Mouse (Mus musculus) kidney, adult 2 months (tissue): ENCODE measurements around the gene Htra2. TPM values are rescaled to one million over a fixed set of nuclear protein-coding genes. Genes with fewer than 3 reads are reported as not detected.

Source experiments
- DNase-seq: peaks from one replicate; pipeline ENCODE4 v3.0.0; 2021
- H3K27ac ChIP-seq: fragments of 200-500 bp; 2 replicates; pipeline ENCODE4 v1.5.1; 2012; ENCODE audit warnings: low read depth, low read length, control low read depth, inconsistent platforms; ENCODE audit not compliant: insufficient read depth
- H3K27me3 ChIP-seq: fragments of 200-500 bp; replicated peaks from 2 replicates; pipeline ENCODE4 v1.6.1; 2012; ENCODE audit warnings: mild to moderate bottlenecking, moderate library complexity, low read length, inconsistent platforms; ENCODE audit not compliant: control insufficient read depth, insufficient read depth
- H3K36me3 ChIP-seq: fragments of 200-500 bp; 2 replicates; pipeline ENCODE4 v1.6.1; 2012; ENCODE audit warnings: mild to moderate bottlenecking, moderate library complexity, low read length, inconsistent platforms; ENCODE audit not compliant: control insufficient read depth, insufficient read depth
- H3K4me1 ChIP-seq: fragments of 200-500 bp; 2 replicates; pipeline ENCODE4 v1.6.1; 2011; ENCODE audit warnings: low read length; ENCODE audit not compliant: control insufficient read depth, insufficient read depth
- H3K4me3 ChIP-seq: fragments of 200-500 bp; 2 replicates; pipeline ENCODE4 v1.5.1; 2011; ENCODE audit warnings: mild to moderate bottlenecking, low read depth, low read length, control low read depth; ENCODE audit not compliant: insufficient read depth
- CTCF ChIP-seq: fragments of 200-500 bp; conservative IDR thresholded peaks from 2 replicates; pipeline ENCODE4 v1.5.1; 2011; ENCODE audit warnings: low read depth, mild to moderate bottlenecking, control low read depth, low read length, moderate library complexity, mixed read lengths; ENCODE audit not compliant: insufficient read depth, insufficient read length
- POLR2A ChIP-seq: fragments of 200-500 bp; IDR thresholded peaks from one replicate; pipeline ENCODE4 v1.6.1; 2011; ENCODE audit warnings: low read depth, low read length, control low read depth
- WGBS: fragments of 180-500 bp; shearing (Covaris S2); methylation state at CpG from one replicate; pipeline ENCODE4 v1.1.7; 2018; 5-methylcytosine and 5-hydroxymethylcytosine counted together
- polyA plus RNA-seq: library from polyadenylated mRNA; depleted of rRNA; stranded (reverse); fragments of >200 nt; gene quantifications from 2 replicates; pipeline ENCODE4 v1.2.3, GENCODE M21; 2012; rRNA removed

Gene Htra2
- polyA plus RNA-seq, 1 experiment = 40.2 TPM

DNA sequence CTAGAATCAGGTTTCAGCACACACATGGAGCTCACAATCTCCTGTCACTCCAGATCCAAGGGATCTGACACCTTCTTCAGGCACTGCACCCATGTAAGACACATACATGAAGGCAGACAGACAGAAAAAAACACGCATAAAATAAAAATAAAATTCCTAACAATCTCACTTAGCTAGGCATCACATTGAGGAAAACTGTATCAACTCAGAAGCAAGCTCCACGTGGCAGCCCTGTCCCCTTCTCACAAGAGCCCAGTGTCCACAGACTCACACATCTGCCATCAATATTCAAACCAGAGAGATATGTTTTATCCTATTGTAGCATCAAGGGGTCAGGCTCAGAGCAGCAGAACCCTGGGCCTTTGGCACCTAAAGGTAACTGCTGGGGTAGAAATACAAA lies 50.8 kb downstream of the Htra2 start:
- no peak for TF ChIP-seq CTCF
- no peak for TF ChIP-seq POLR2A
- no peak overlapping the region for H3K27ac ChIP-seq
- 79% methylated on average over 2 of the region's 2 CpGs for WGBS
- no peaks in the 10 kb centered on the region for H3K36me3 ChIP-seq
- H3K4me3 ChIP-seq = no peak overlapping the region
- no peak for DNase-seq
- H3K4me1 ChIP-seq = no peaks in the 10 kb centered on the region
- no peaks in the 10 kb centered on the region for H3K27me3 ChIP-seq

DNA sequence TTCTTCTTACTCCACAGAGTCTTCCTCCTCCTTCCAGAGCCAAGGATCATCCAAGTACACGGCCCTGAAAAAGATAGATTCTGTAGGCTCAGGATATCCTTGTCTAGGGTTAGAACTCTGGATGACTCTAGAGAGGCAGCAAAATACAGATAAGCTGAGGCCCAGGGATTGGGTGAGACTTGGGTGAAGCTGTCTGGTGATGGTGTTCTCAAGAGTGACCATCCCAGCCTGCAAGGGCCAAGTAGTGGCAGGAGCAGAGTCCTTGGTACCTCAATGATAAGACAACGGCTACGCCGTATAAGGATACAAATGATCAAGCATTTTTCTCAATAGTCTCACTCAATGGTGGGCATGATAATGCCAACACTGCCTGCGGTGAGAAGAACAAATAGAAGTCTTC lies 51.2 kb downstream of the Htra2 start:
- no peak for DNase-seq
- H3K36me3 ChIP-seq = no peaks in the 10 kb centered on the region
- H3K4me3 ChIP-seq = no peak overlapping the region
- no peaks in the 10 kb centered on the region for H3K4me1 ChIP-seq
- WGBS = 94% methylated on average over 5 of the region's 5 CpGs
- TF ChIP-seq CTCF = no peak
- TF ChIP-seq POLR2A = no peak
- H3K27ac ChIP-seq = no peak overlapping the region
- no peaks in the 10 kb centered on the region for H3K27me3 ChIP-seq

DNA sequence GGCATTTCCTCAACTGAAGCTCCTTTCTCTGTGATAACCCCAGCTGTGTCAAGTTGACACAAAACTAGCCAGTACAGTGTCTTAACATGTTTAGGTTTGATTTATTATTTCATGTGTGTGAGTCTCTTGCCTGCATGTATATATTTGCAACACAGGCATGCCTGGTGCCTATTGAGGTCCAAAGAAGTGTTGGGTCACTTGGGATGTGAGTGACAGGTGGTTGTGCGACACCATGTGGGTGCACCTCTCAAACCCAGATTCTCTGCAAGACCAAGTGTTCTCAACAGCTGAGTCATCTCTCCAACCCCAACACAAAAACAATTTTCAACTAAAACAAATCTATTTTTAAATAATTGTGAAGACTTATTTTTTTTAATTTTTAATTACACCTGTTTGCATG lies 52.0 kb downstream of the Htra2 start:
- no peak for DNase-seq
- no peaks in the 10 kb centered on the region for H3K4me1 ChIP-seq
- no peaks in the 10 kb centered on the region for H3K27me3 ChIP-seq
- TF ChIP-seq POLR2A = no peak
- no peak for TF ChIP-seq CTCF
- no peak overlapping the region for H3K27ac ChIP-seq
- no peaks in the 10 kb centered on the region for H3K36me3 ChIP-seq
- WGBS = 95% methylated on average over 1 of the region's 1 CpGs
- H3K4me3 ChIP-seq = no peak overlapping the region

Other genes starting within 250 kb of the Htra2 start
- 0.12 and 0.28 TPM in 2 replicates for gene Sema4f, start 115.5 kb downstream of the Htra2 start, polyA plus RNA-seq
- 0.16 and 0.22 TPM in 2 replicates for gene M1ap, start 108.4 kb downstream of the Htra2 start, polyA plus RNA-seq
- gene Dok1, start 21.8 kb downstream of the Htra2 start, polyA plus RNA-seq = 4.3 and 4.5 TPM in 2 replicates
- 3.1 and 3.6 TPM in 2 replicates for gene Loxl3, start 21.1 kb downstream of the Htra2 start, polyA plus RNA-seq
- gene Aup1, start 752 bp downstream of the Htra2 start, polyA plus RNA-seq = 442 and 596 TPM in 2 replicates
- gene Dqx1, start 2.6 kb upstream of the Htra2 start, polyA plus RNA-seq = 8.8 and 11.0 TPM in 2 replicates
- gene Tlx2, start 15.0 kb upstream of the Htra2 start, polyA plus RNA-seq = 0.34 and 0.36 TPM in 2 replicates
- 18.6 and 20.5 TPM in 2 replicates for gene Pcgf1, start 22.6 kb upstream of the Htra2 start, polyA plus RNA-seq
- 1.4 and 2.5 TPM in 2 replicates for gene Lbx2, start 31.1 kb upstream of the Htra2 start, polyA plus RNA-seq
- gene Ccdc142, start 46.3 kb upstream of the Htra2 start, polyA plus RNA-seq = 3.0 and 5.9 TPM in 2 replicates
- 4.3 and 4.4 TPM in 2 replicates for gene Gm42688, start 46.3 kb upstream of the Htra2 start, polyA plus RNA-seq
- 91.1 and 91.7 TPM in 2 replicates for gene Mrpl53, start 53.8 kb upstream of the Htra2 start, polyA plus RNA-seq
- gene Mogs, start 60.2 kb upstream of the Htra2 start, polyA plus RNA-seq = 35.5 and 42.3 TPM in 2 replicates
- 203 and 259 TPM in 2 replicates for gene Wbp1, start 66.3 kb upstream of the Htra2 start, polyA plus RNA-seq
- 19.0 and 29.8 TPM in 2 replicates for gene Ino80b, start 70.2 kb upstream of the Htra2 start, polyA plus RNA-seq
- 73.6 and 96.1 TPM in 2 replicates for gene Rtkn, start 80.2 kb upstream of the Htra2 start, polyA plus RNA-seq
- 4.4 and 4.7 TPM in 2 replicates for gene Wdr54, start 101.1 kb upstream of the Htra2 start, polyA plus RNA-seq
- 1.4 and 1.6 TPM in 2 replicates for gene 1700003E16Rik, start 101.1 kb upstream of the Htra2 start, polyA plus RNA-seq
- 93.1 and 117 TPM in 2 replicates for gene Dctn1, start 110.6 kb upstream of the Htra2 start, polyA plus RNA-seq
- 3.3 TPM in 2 replicates for gene Slc4a5, start 164.6 kb upstream of the Htra2 start, polyA plus RNA-seq